Mouse (Mus musculus) heart, adult 2 months (tissue): Measurements from ENCODE around the gene Zkscan14. TPM values are rescaled to one million over a fixed set of nuclear protein-coding genes. Genes with fewer than 3 reads are reported as not detected.

Experiments used
- DNase-seq, 2 experiments: peaks; one replicate each; pipeline ENCODE4 v3.0.0; 2021
- H3K27ac ChIP-seq: fragments of 200-600 bp; 2 replicates; pipeline ENCODE4 v1.8.1; 2022
- H3K27me3 ChIP-seq: fragments of 200-500 bp; 2 replicates; pipeline ENCODE4 v1.6.1; 2012; ENCODE audit warnings: mild to moderate bottlenecking, low read length, inconsistent platforms, mixed read lengths; ENCODE audit not compliant: control insufficient read depth, insufficient read depth
- H3K36me3 ChIP-seq: fragments of 200-500 bp; 2 replicates; pipeline ENCODE4 v1.6.1; 2012; ENCODE audit warnings: low read length, inconsistent platforms; ENCODE audit not compliant: control insufficient read depth, insufficient read depth
- H3K4me1 ChIP-seq: fragments of 200-500 bp; 2 replicates; pipeline ENCODE4 v1.6.1; 2011; ENCODE audit warnings: low read length; ENCODE audit not compliant: control insufficient read depth, insufficient read depth
- H3K4me3 ChIP-seq: fragments of 200-600 bp; 2 replicates; pipeline ENCODE4 v1.8.1; 2022
- H3K79me2 ChIP-seq: fragments of 200-500 bp; replicated peaks from 2 replicates; pipeline ENCODE4 v1.6.1; 2012; ENCODE audit warnings: mild to moderate bottlenecking, inconsistent platforms, low read length, moderate library complexity, mixed read lengths; ENCODE audit not compliant: control insufficient read depth, insufficient read depth
- H3K9ac ChIP-seq: fragments of 200-500 bp; 2 replicates; pipeline ENCODE4 v1.6.1; 2012; ENCODE audit warnings: low read depth, mild to moderate bottlenecking, control low read depth, inconsistent platforms, low read length, mixed read lengths
- CTCF ChIP-seq: fragments of 200-600 bp; IDR thresholded peaks from 2 replicates; pipeline ENCODE4 v1.8.1; 2022; ENCODE audit warnings: antibody characterized with exemption, mild to moderate bottlenecking, moderate library complexity
- EP300 ChIP-seq: fragments of 200-500 bp; IDR thresholded peaks from 2 replicates; pipeline ENCODE4 v1.6.1; 2011; ENCODE audit warnings: low read depth, low read length, control low read depth; ENCODE audit not compliant: insufficient read depth
- POLR2A ChIP-seq: fragments of 200-500 bp; IDR thresholded peaks from 2 replicates; pipeline ENCODE4 v1.6.1; 2011; ENCODE audit warnings: mild to moderate bottlenecking, low read depth, low read length, control low read depth; ENCODE audit not compliant: insufficient read depth
- WGBS: fragments of 180-500 bp; shearing (Covaris S2); methylation state at CpG from one replicate; pipeline ENCODE4 v1.1.7; 2018; 5-methylcytosine and 5-hydroxymethylcytosine counted together
- intact Hi-C: fragments of 180-260 bp; cut with DNase I; formaldehyde crosslinking; loops from one replicate; pipeline ENCODE4 v1.15.1; 2025
- long read RNA-seq: library from polyadenylated mRNA; stranded (forward); transcript quantifications from one replicate; pipeline ENCODE4 v2.0.0, GENCODE M21; 2021
- polyA plus RNA-seq: library from polyadenylated mRNA; depleted of rRNA; stranded (reverse); fragments of >200 nt; gene quantifications from 2 replicates; pipeline ENCODE4 v1.2.3, GENCODE M21; 2012; rRNA removed
- total RNA-seq, 2 experiments: library from RNA; stranded (reverse); gene quantifications; 2 replicates each; pipeline ENCODE4 v1.2.3; 2021

The Zkscan14 gene
- 1 to 10 TPM; 6.3 to 6.9 TPM for total RNA-seq
- 2.5 and 3.3 TPM in 2 replicates for polyA plus RNA-seq
- long read RNA-seq, partial matches to known transcripts = 0 of 5 reads
- long read RNA-seq, other reads (novel, unspliced or antisense) = 0 of 5 reads

- peak within 1 kb of the TSS; percentile 92 for H3K27ac ChIP-seq
- peak; percentile 79 to 84 for DNase-seq
- WGBS = 1% methylated on average over 37 of the region's 37 CpGs
- no peaks in the 10 kb centered on the region for H3K27me3 ChIP-seq
- intact Hi-C loops = loop anchor here (2.0 to 5.0 kb wide), 2 partner anchors 61 to 81 kb away; partner anchors contain the start of genes Bud31, Pdap1 and Zscan25
- peak within 1 kb of the TSS; percentile 83 for H3K9ac ChIP-seq
- H3K4me3 ChIP-seq = peak within 1 kb of the TSS; percentile 91
- peaks cover 5% of the 10 kb centered on the region; the same call in 1 of the 2 replicates for H3K36me3 ChIP-seq
- H3K79me2 ChIP-seq = no peaks in the 10 kb centered on the region
- H3K4me1 ChIP-seq = peaks cover 8% of the 10 kb centered on the region
- TF ChIP-seq CTCF (no peak), EP300 (0 out of 2 replicates have a peak, but pooled peaks have one; percentile 36), POLR2A (peak; percentile 88)
These were observed at the start of gene Zkscan14 for GRCm38 (mm10) chr5:145201321-145201991. Gene Zkscan14 (minus strand): TSS chr5:145201868.

DNA sequence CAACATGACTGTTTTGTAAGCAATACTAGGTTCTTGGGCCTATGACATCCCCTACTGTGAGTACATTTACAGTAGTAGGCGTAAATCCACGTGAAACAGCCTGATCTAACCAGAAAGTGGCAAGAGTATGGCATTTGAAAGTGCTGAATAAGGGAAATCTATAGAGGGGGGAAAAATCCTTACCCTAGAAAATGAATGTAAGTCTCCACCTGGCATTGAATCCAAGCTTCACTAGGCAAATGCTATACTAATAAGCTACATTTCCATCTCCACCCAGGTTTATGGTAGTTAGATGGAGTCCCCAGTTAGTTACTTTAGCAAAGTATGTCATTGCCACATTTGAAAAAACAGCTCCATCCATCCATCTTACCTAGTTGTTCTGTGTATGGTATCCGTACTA is 47.9 kb upstream of the Zkscan14 start:
- peaks cover 11% of the 10 kb centered on the region for H3K36me3 ChIP-seq

GRCm38 (mm10) chr5:145234636-145235035 is 33.0 kb upstream of the Zkscan14 start:
- no peak overlapping the region for H3K9ac ChIP-seq
- TF ChIP-seq CTCF (peak; percentile 66), EP300 (no peak), POLR2A (no peak)
- peaks cover 18% of the 10 kb centered on the region for H3K36me3 ChIP-seq
- peaks cover 4% of the 10 kb centered on the region for H3K4me1 ChIP-seq
- no peak for DNase-seq
- intact Hi-C loops = loop anchor here (10.0 kb wide), 1 partner anchor 130 kb away; no protein-coding TSS in a partner anchor
- peaks cover 10% of the 10 kb centered on the region for H3K79me2 ChIP-seq
- H3K27ac ChIP-seq = no peak overlapping the region
- no peak overlapping the region for H3K4me3 ChIP-seq
- no peaks in the 10 kb centered on the region for H3K27me3 ChIP-seq

More for the DNA sequence above, 47.9 kb upstream of the Zkscan14 start:
- no peak overlapping the region for H3K9ac ChIP-seq
- TF ChIP-seq EP300 (no peak), CTCF (no peak), POLR2A (no peak)
- no peak overlapping the region for H3K27ac ChIP-seq
- intact Hi-C loops = no loop called here
- H3K79me2 ChIP-seq = no peaks in the 10 kb centered on the region
- no peaks in the 10 kb centered on the region for H3K4me1 ChIP-seq
- DNase-seq = no peak
- WGBS = 95% methylated on average over 3 of the region's 3 CpGs
- H3K4me3 ChIP-seq = no peak overlapping the region
- H3K27me3 ChIP-seq = no peaks in the 10 kb centered on the region

- intact Hi-C loops = loop anchor here (1.0 to 10.0 kb wide), 4 partner anchors 28 to 133 kb away; partner anchors contain the start of genes Zkscan5 and Zscan25
These were observed 30.3 kb upstream of the Zkscan14 start for GRCm38 (mm10) chr5:145231893-145232411.

GRCm38 (mm10) chr5:145231367-145231871 is 29.8 kb upstream of the Zkscan14 start, which contains the start of gene Zfp655:
Gene Zfp655 (plus strand): TSS chr5:145231715.
- WGBS = under 1% methylated on average over 42 of the region's 42 CpGs
- Histone ChIP-seq H3K36me3 (no peaks in the 10 kb centered on the region; the same call in 1 of the 2 replicates), H3K79me2 (peaks cover 8% of the 10 kb centered on the region), H3K4me1 (peaks cover 4% of the 10 kb centered on the region), H3K27me3 (no peaks in the 10 kb centered on the region), H3K9ac (peak within 1 kb of the TSS; percentile 93), H3K4me3 (peak within 1 kb of the TSS; percentile 99), H3K27ac (peak within 1 kb of the TSS; percentile 92)
- intact Hi-C loops = loop anchor here (1.0 to 10.0 kb wide), 4 partner anchors 27 to 133 kb away; partner anchors contain the start of genes Zkscan5 and Zscan25
- DNase-seq = peak; percentile 99
- TF ChIP-seq EP300 (peak; percentile 97), POLR2A (peak; percentile 98), CTCF (no peak)

More at GRCm38 (mm10) chr5:145231893-145232411, 30.3 kb upstream of the Zkscan14 start:
- DNase-seq = no peak
- no peaks in the 10 kb centered on the region for H3K27me3 ChIP-seq
- peak overlapping the region; percentile 99 for H3K4me3 ChIP-seq
- H3K79me2 ChIP-seq = peaks cover 8% of the 10 kb centered on the region
- H3K9ac ChIP-seq = peak overlapping the region; percentile 93
- under 1% methylated on average over 48 of the region's 49 CpGs for WGBS
- H3K4me1 ChIP-seq = peaks cover 4% of the 10 kb centered on the region
- H3K36me3 ChIP-seq = no peaks in the 10 kb centered on the region; the same call in 1 of the 2 replicates
- TF ChIP-seq EP300 (no peak), POLR2A (no peak), CTCF (no peak)
- peak overlapping the region; percentile 92 for H3K27ac ChIP-seq
